Mouse (Mus musculus) T-cell, adult 2 months (primary cell): Measurements from ENCODE around the gene Bbc3.
"Not testable (repeated sequence)": the region's sequence is repeated elsewhere in the genome, so short reads cannot be mapped to it uniquely, and the experiment has no call there.

Source experiments
- DNase-seq: peaks from one replicate; pipeline ENCODE4 v3.0.0; 2022; ENCODE audit warnings: low spot score

Gene Bbc3

GRCm38 (mm10) chr7:16308093-16308492 is at the start of gene Bbc3:
Gene Bbc3, plus strand, starts transcription at chr7:16308393.
- DNase-seq: not testable (repeated sequence)

- DNase-seq: no peak
These were observed 49.0 kb upstream of the Bbc3 start, which contains the start of gene C5ar1 for GRCm38 (mm10) chr7:16259110-16259590. Gene C5ar1, minus strand, starts transcription at chr7:16259540.

- DNase-seq: no peak
These were observed 47.1 kb upstream of the Bbc3 start for GRCm38 (mm10) chr7:16261097-16261496.

- peak; percentile 75 for DNase-seq
These were observed 45.0 kb upstream of the Bbc3 start for GRCm38 (mm10) chr7:16263015-16263787.

- no peak for DNase-seq
These were observed 44.4 kb upstream of the Bbc3 start for GRCm38 (mm10) chr7:16263843-16264242.

- DNase-seq: no peak
These were observed 42.3 kb upstream of the Bbc3 start for GRCm38 (mm10) chr7:16265856-16266255.

GRCm38 (mm10) chr7:16266593-16266992 is 41.6 kb upstream of the Bbc3 start:
- DNase-seq: not testable (repeated sequence)

GRCm38 (mm10) chr7:16271139-16271538 is 37.1 kb upstream of the Bbc3 start:
- no peak for DNase-seq

- peak; percentile 67 for DNase-seq
These were observed 35.5 kb upstream of the Bbc3 start for GRCm38 (mm10) chr7:16272681-16273080.

- DNase-seq: peak; percentile 86
These were observed 35.0 kb upstream of the Bbc3 start, which contains the start of gene Inafm1 for GRCm38 (mm10) chr7:16273081-16273765. Gene Inafm1, minus strand, starts transcription at chr7:16273617.

GRCm38 (mm10) chr7:16273766-16274140 is 34.4 kb upstream of the Bbc3 start:
- peak; percentile 88 for DNase-seq

- no peak for DNase-seq
These were observed 33.0 kb upstream of the Bbc3 start for GRCm38 (mm10) chr7:16274922-16275890.

GRCm38 (mm10) chr7:16280721-16281120 is 27.5 kb upstream of the Bbc3 start:
- DNase-seq: no peak

GRCm38 (mm10) chr7:16282334-16282733 is 25.9 kb upstream of the Bbc3 start:
- no peak for DNase-seq

- no peak for DNase-seq
These were observed 24.2 kb upstream of the Bbc3 start for GRCm38 (mm10) chr7:16284001-16284400.

GRCm38 (mm10) chr7:16284904-16285303 is 23.3 kb upstream of the Bbc3 start:
- no peak for DNase-seq

GRCm38 (mm10) chr7:16285450-16286025 is 22.7 kb upstream of the Bbc3 start:
- peak; percentile 38 for DNase-seq

GRCm38 (mm10) chr7:16286026-16286961 is 21.9 kb upstream of the Bbc3 start, which contains the start of gene Ccdc9:
Gene Ccdc9, minus strand, starts transcription at chr7:16286795.
- DNase-seq: peak; percentile 99

- no peak for DNase-seq
These were observed 21.2 kb upstream of the Bbc3 start for GRCm38 (mm10) chr7:16287016-16287415.

GRCm38 (mm10) chr7:16287791-16288190 is 20.4 kb upstream of the Bbc3 start:
- DNase-seq: no peak
